Mouse (Mus musculus) neural tube, embryonic 14.5 days (tissue): ENCODE data around the gene Matn4. TPM values are rescaled to one million over a fixed set of nuclear protein-coding genes. Genes with fewer than 3 reads are reported as not detected.

Experiments
- ATAC-seq: fragments of 200-750 bp; cut with Nextera tagmentation; 2 replicates; pipeline ENCODE4 v1.8.0; 2017; ENCODE audit warnings: low read depth, mild to moderate bottlenecking, moderate TSS enrichment, moderate library complexity
- H3K27ac ChIP-seq: fragments of 300-500 bp; sonication (generic); 2 replicates; pipeline ENCODE4 v1.5.1; 2014; ENCODE audit warnings: low read depth, mild to moderate bottlenecking, control low read depth, low read length, moderate library complexity, mixed read lengths
- H3K27me3 ChIP-seq: fragments of 300-500 bp; sonication (generic); 2 replicates; pipeline ENCODE4 v1.6.1; 2014; ENCODE audit warnings: low read length; ENCODE audit not compliant: control insufficient read depth, insufficient read depth
- H3K36me3 ChIP-seq: fragments of 300-500 bp; sonication (generic); 2 replicates; pipeline ENCODE4 v1.6.1; 2014; ENCODE audit warnings: low read length, mixed read lengths; ENCODE audit not compliant: control insufficient read depth, insufficient read depth
- H3K4me1 ChIP-seq: fragments of 300-500 bp; sonication (generic); 2 replicates; pipeline ENCODE4 v1.6.1; 2014; ENCODE audit warnings: low read length; ENCODE audit not compliant: control insufficient read depth, insufficient read depth
- H3K4me2 ChIP-seq: fragments of 300-500 bp; sonication (generic); 2 replicates; pipeline ENCODE4 v1.6.1; 2014; ENCODE audit warnings: mild to moderate bottlenecking, low read depth, low read length, control low read depth
- H3K4me3 ChIP-seq: fragments of 300-500 bp; sonication (generic); 2 replicates; pipeline ENCODE4 v1.5.1; 2014; ENCODE audit warnings: low read depth, low read length, control low read depth, mixed read lengths
- H3K9ac ChIP-seq: fragments of 300-500 bp; sonication (generic); replicated peaks from 2 replicates; pipeline ENCODE4 v1.6.1; 2014; ENCODE audit warnings: low read depth, mild to moderate bottlenecking, control low read depth, low read length, mixed read lengths
- H3K9me3 ChIP-seq: fragments of 300-500 bp; sonication (generic); 2 replicates; pipeline ENCODE4 v1.6.1; 2016; ENCODE audit warnings: low read length; ENCODE audit not compliant: control insufficient read depth
- WGBS: fragments of 180-500 bp; shearing (Covaris S2); extraction: QIAGEN DNeasy Blood & Tissue Kit; methylation state at CpG from one replicate; pipeline ENCODE4 v1.1.7; 2014; 5-methylcytosine and 5-hydroxymethylcytosine counted together
- polyA plus RNA-seq: library from polyadenylated mRNA; unstranded; fragments of >200 nt; fragmentation: Nextera tagmentation; extraction: Ambion mirVana; gene quantifications from 2 replicates; pipeline ENCODE4 v1.2.1, GENCODE M21; 2014

The Matn4 gene
- polyA plus RNA-seq, 1 experiment from 2014 or later, result 0.36 TPM

GRCm38 (mm10) chr2:164439001-164439421 is 34.1 kb upstream of the Matn4 start:
- 0 out of 2 replicates have a peak, but pooled peaks cover 2% of the 10 kb centered on the region for H3K27me3 ChIP-seq
- 69% methylated on average over 3 of the region's 3 CpGs for WGBS
- no peak overlapping the region for H3K9ac ChIP-seq
- no peaks in the 10 kb centered on the region for H3K9me3 ChIP-seq
- H3K4me2 ChIP-seq, result no peak overlapping the region
- no peaks in the 10 kb centered on the region for H3K36me3 ChIP-seq
- ATAC-seq, result no peak
- H3K4me1 ChIP-seq, result peaks cover 9% of the 10 kb centered on the region; the same call in 1 of the 2 replicates
- no peak overlapping the region for H3K27ac ChIP-seq
- H3K4me3 ChIP-seq, result no peak overlapping the region

- Histone ChIP-seq H3K4me1 (peaks cover 7% of the 10 kb centered on the region; the same call in 1 of the 2 replicates), H3K27ac (no peak overlapping the region), H3K9me3 (no peaks in the 10 kb centered on the region), H3K36me3 (no peaks in the 10 kb centered on the region), H3K9ac (no peak overlapping the region), H3K4me3 (no peak overlapping the region), H3K27me3 (0 out of 2 replicates have a peak, but pooled peaks cover 2% of the 10 kb centered on the region), H3K4me2 (no peak overlapping the region)
- WGBS, result 59% methylated on average over 8 of the region's 8 CpGs
- no peak for ATAC-seq
These were observed 33.3 kb upstream of the Matn4 start for GRCm38 (mm10) chr2:164438257-164438656.

- H3K9me3 ChIP-seq, result no peaks in the 10 kb centered on the region
- H3K27ac ChIP-seq, result no peak overlapping the region
- H3K4me3 ChIP-seq, result no peak overlapping the region
- no peak for ATAC-seq
- 0 out of 2 replicates have a peak, but pooled peaks cover 2% of the 10 kb centered on the region for H3K27me3 ChIP-seq
- peaks cover 4% of the 10 kb centered on the region; the same call in 1 of the 2 replicates for H3K4me1 ChIP-seq
- 70% methylated on average over 6 of the region's 6 CpGs for WGBS
- no peak overlapping the region for H3K4me2 ChIP-seq
- H3K36me3 ChIP-seq, result no peaks in the 10 kb centered on the region
- no peak overlapping the region for H3K9ac ChIP-seq
These were observed 32.8 kb upstream of the Matn4 start for GRCm38 (mm10) chr2:164437710-164438109.

- ATAC-seq, result no peak
- Histone ChIP-seq H3K4me3 (no peak overlapping the region), H3K27me3 (no peaks in the 10 kb centered on the region), H3K36me3 (no peaks in the 10 kb centered on the region), H3K9ac (no peak overlapping the region), H3K27ac (no peak overlapping the region), H3K4me1 (no peaks in the 10 kb centered on the region), H3K9me3 (no peaks in the 10 kb centered on the region), H3K4me2 (no peak overlapping the region)
- WGBS, result 63% methylated on average over 3 of the region's 3 CpGs
These were observed 32.0 kb upstream of the Matn4 start for GRCm38 (mm10) chr2:164436961-164437360.

GRCm38 (mm10) chr2:164436215-164436913 is 31.4 kb upstream of the Matn4 start:
- no peak overlapping the region for H3K4me3 ChIP-seq
- H3K27ac ChIP-seq, result no peak overlapping the region
- WGBS, result 36% methylated on average over 8 of the region's 8 CpGs
- no peaks in the 10 kb centered on the region for H3K4me1 ChIP-seq
- no peaks in the 10 kb centered on the region for H3K27me3 ChIP-seq
- no peak overlapping the region for H3K9ac ChIP-seq
- no peaks in the 10 kb centered on the region for H3K36me3 ChIP-seq
- no peak overlapping the region for H3K4me2 ChIP-seq
- no peaks in the 10 kb centered on the region for H3K9me3 ChIP-seq
- ATAC-seq, result no peak

- Histone ChIP-seq H3K9me3 (no peaks in the 10 kb centered on the region), H3K9ac (no peak overlapping the region), H3K27ac (no peak overlapping the region), H3K4me3 (no peak overlapping the region), H3K27me3 (no peaks in the 10 kb centered on the region), H3K36me3 (no peaks in the 10 kb centered on the region), H3K4me1 (no peaks in the 10 kb centered on the region), H3K4me2 (no peak overlapping the region)
- WGBS, result 55% methylated on average over 5 of the region's 5 CpGs
- no peak for ATAC-seq
These were observed 30.5 kb upstream of the Matn4 start for GRCm38 (mm10) chr2:164435216-164436090.

- H3K36me3 ChIP-seq, result no peaks in the 10 kb centered on the region
- H3K9me3 ChIP-seq, result no peaks in the 10 kb centered on the region
- 60% methylated on average over 3 of the region's 3 CpGs for WGBS
- H3K4me1 ChIP-seq, result no peaks in the 10 kb centered on the region
- no peak overlapping the region for H3K9ac ChIP-seq
- no peak for ATAC-seq
- H3K4me2 ChIP-seq, result no peak overlapping the region
- no peaks in the 10 kb centered on the region for H3K27me3 ChIP-seq
- H3K27ac ChIP-seq, result no peak overlapping the region
- no peak overlapping the region for H3K4me3 ChIP-seq
These were observed 29.7 kb upstream of the Matn4 start for GRCm38 (mm10) chr2:164434681-164435080.

- no peak overlapping the region for H3K9ac ChIP-seq
- WGBS, result 87% methylated on average over 9 of the region's 9 CpGs
- no peak overlapping the region for H3K4me3 ChIP-seq
- H3K36me3 ChIP-seq, result no peaks in the 10 kb centered on the region
- H3K9me3 ChIP-seq, result no peaks in the 10 kb centered on the region
- H3K27me3 ChIP-seq, result no peaks in the 10 kb centered on the region
- ATAC-seq, result no peak
- no peak overlapping the region for H3K27ac ChIP-seq
- no peaks in the 10 kb centered on the region for H3K4me1 ChIP-seq
- H3K4me2 ChIP-seq, result no peak overlapping the region
These were observed 28.4 kb upstream of the Matn4 start for GRCm38 (mm10) chr2:164433278-164433895.
